Mouse (Mus musculus): Measurements from ENCODE around the gene Phldb3. TPM values are rescaled to one million over a fixed set of nuclear protein-coding genes. Genes with fewer than 3 reads are reported as not detected.

Phldb3 gene
- total RNA-seq, 2 experiments from 2014 or later: 0.21 TPM; not detected in 1

Other genes starting within 250 kb of the Phldb3 start
- under 1 TPM; 0.19 to 0.45 TPM for gene Kcnn4, start 240.5 kb upstream of the Phldb3 start, total RNA-seq (2021)
- gene Smg9, start 211.1 kb upstream of the Phldb3 start, total RNA-seq (2021): 10 to 100 TPM; 40.2 to 43.0 TPM
- gene Irgc1, start 158.5 kb upstream of the Phldb3 start, total RNA-seq (2021): under 1 TPM in 1 of 2 experiments, not detected in 1; 0.37 TPM
- 1 to 10 TPM in 1 of 2 experiments, under 1 TPM in 1; 0.59 to 1.5 TPM for gene Plaur, start 148.3 kb upstream of the Phldb3 start, total RNA-seq (2021)
- gene Cadm4, start 128.7 kb upstream of the Phldb3 start, total RNA-seq (2021): 100 to 1,000 TPM; 207 to 219 TPM
- 10 to 100 TPM; 47.7 to 49.3 TPM for gene Zfp428, start 103.8 kb upstream of the Phldb3 start, total RNA-seq (2021)
- not detected for gene AC161166.1, start 98.3 kb upstream of the Phldb3 start, total RNA-seq (2021)
- 10 to 100 TPM; 71.2 to 78.6 TPM for gene Irgq, start 80.1 kb upstream of the Phldb3 start, total RNA-seq (2021)
- not detected for gene Pinlyp, start 64.6 kb upstream of the Phldb3 start, total RNA-seq (2021)
- 10 to 100 TPM; 36.4 to 40.1 TPM for gene Xrcc1, start 64.5 kb upstream of the Phldb3 start, total RNA-seq (2021)
- gene Ethe1, start 23.2 kb upstream of the Phldb3 start, total RNA-seq (2021): 10 to 100 TPM; 15.4 to 18.2 TPM
- gene Zfp575, start 23.1 kb upstream of the Phldb3 start, total RNA-seq (2021): 1 to 10 TPM; 6.9 to 7.3 TPM
- under 1 TPM in 1 of 2 experiments, not detected in 1; 0.21 TPM for gene Lypd3, start 25.8 kb downstream of the Phldb3 start, total RNA-seq (2021)
- gene Tex101, start 65.9 kb downstream of the Phldb3 start, total RNA-seq (2021): not detected
- gene BC049730, start 98.5 kb downstream of the Phldb3 start, total RNA-seq (2021): not detected
- not detected for gene Gm4763, start 116.1 kb downstream of the Phldb3 start, total RNA-seq (2021)
- gene Cd177, start 149.5 kb downstream of the Phldb3 start, total RNA-seq (2021): not detected
- gene Ceacam10, start 166.4 kb downstream of the Phldb3 start, total RNA-seq (2021): not detected

Measured in left cerebral cortex, adult 18-20 months (tissue).